Comparison of ENCODE assay signal across 23 mouse cellular contexts in genomic region chr3:149261764-149262163, GRCm38 (mm10).
DNase-seq lines count a peak whose midpoint lies in the region; ATAC-seq and TF ChIP-seq lines count a peak whose summit lies in the region.
"Had no signal": no experiment of that assay in that cellular context is flagged by ENCODE, and none has a peak within 500 bp of the region (broad histone marks: within the 10 kb centered on the region; RNA-seq: fewer than 3 reads in every experiment).

No protein-coding gene starts in this region.

- no peak for TF ChIP-seq RAD21 in MEL (IDR thresholded peaks at IDR 0.05; ENCODE audit: low read depth, low read length)

- no peaks in the 10 kb centered on the region for H3K36me3 ChIP-seq in heart, postnatal 0 days (replicated peaks; ENCODE audit: control insufficient read depth, insufficient read depth, low read length)
- peaks cover 0 to 4% of the 10 kb centered on the region in 2 experiments; a peak in 2 of 4 replicates for H3K36me3 ChIP-seq in MEL (ENCODE audit: control insufficient read depth in 1 of 2, insufficient read depth in 2 of 2, low read length in 2 of 2)
- no peaks in the 10 kb centered on the region for H3K36me3 ChIP-seq in splenic B cell, adult 2 months (ENCODE audit: control insufficient read depth, insufficient read depth, low read length, poor library complexity, severe bottlenecking)
- H3K36me3 ChIP-seq: liver, embryonic 12.5 days; midbrain, embryonic 13.5 days had no signal

- H3K27ac ChIP-seq in heart, postnatal 0 days (ENCODE audit: low read depth) = peak overlapping the region; percentile 65
- H3K27ac ChIP-seq in MEL (ENCODE audit: control insufficient read depth, low read depth, low read length) = no peak overlapping the region
- H3K27ac ChIP-seq: kidney, postnatal 0 days; liver, embryonic 12.5 days; midbrain, embryonic 13.5 days had no signal

- H3K79me2 ChIP-seq in MEL (ENCODE audit: control insufficient read depth, insufficient read depth, low read length, poor library complexity) = no peaks in the 10 kb centered on the region

- H3K4me2 ChIP-seq in heart, postnatal 0 days (ENCODE audit: low read depth, low read length) = no peak overlapping the region
- H3K4me2 ChIP-seq: liver, embryonic 12.5 days; midbrain, embryonic 13.5 days had no signal

- no peak for TF ChIP-seq POLR2A in MEL (IDR thresholded peaks at IDR 0.05; ENCODE audit: control insufficient read depth in 1 of 2, insufficient read depth in 1 of 2, low read depth in 1 of 2, low read length in 2 of 2, poor library complexity in 1 of 2)

- no peaks in the 10 kb centered on the region for H3K9me3 ChIP-seq in heart, postnatal 0 days (replicated peaks; ENCODE audit: control insufficient read depth, low read length)
- no peaks in the 10 kb centered on the region for H3K9me3 ChIP-seq in MEL (replicated peaks; ENCODE audit: insufficient read depth, low read length)
- H3K9me3 ChIP-seq: liver, embryonic 12.5 days; midbrain, embryonic 13.5 days had no signal

- H3K4me3 ChIP-seq in heart, postnatal 0 days (ENCODE audit: low read depth, low read length) = no peak overlapping the region
- no peak overlapping the region for H3K4me3 ChIP-seq in MEL (ENCODE audit: control insufficient read depth in 1 of 2, insufficient read depth in 1 of 2, low read depth in 2 of 2, low read length in 2 of 2)
- H3K4me3 ChIP-seq: liver, embryonic 12.5 days; midbrain, embryonic 13.5 days had no signal

- no peak for TF ChIP-seq CTCF in heart, postnatal 0 days (IDR thresholded peaks at IDR 0.05; ENCODE audit: low read depth)
- TF ChIP-seq CTCF in MEL (IDR thresholded peaks at IDR 0.05 in 2 of 3, conservative IDR thresholded peaks at IDR 0.05 in 1 of 3; ENCODE audit: control insufficient read depth in 1 of 3, insufficient read depth in 1 of 3, low read depth in 2 of 3, low read length in 3 of 3, poor library complexity in 1 of 3, severe bottlenecking in 1 of 3) = no peak

- no peak for TF ChIP-seq EP300 in heart, postnatal 0 days (IDR thresholded peaks at IDR 0.05; ENCODE audit: low read depth)
- peak; percentile 29; a peak in 2 of 4 replicates for TF ChIP-seq EP300 in MEL (IDR thresholded peaks at IDR 0.05; ENCODE audit: low read depth in 1 of 2, low read length in 2 of 2)

- intact Hi-C loops in heart, postnatal 36 days (cut with DNase I) = loop anchor here (2.0 kb wide), 1 partner anchor 69 kb away; no protein-coding TSS in a partner anchor

- H3K27me3 ChIP-seq in heart, postnatal 0 days (ENCODE audit: control insufficient read depth, insufficient read depth, low read length) = no peaks in the 10 kb centered on the region
- no peaks in the 10 kb centered on the region for H3K27me3 ChIP-seq in MEL (ENCODE audit: control insufficient read depth in 1 of 2, insufficient read depth in 2 of 2, low read length in 2 of 2)
- no peaks in the 10 kb centered on the region for H3K27me3 ChIP-seq in splenic B cell, adult 2 months (ENCODE audit: control insufficient read depth, insufficient read depth, low read length, poor library complexity, severe bottlenecking)
- H3K27me3 ChIP-seq: liver, embryonic 12.5 days; midbrain, embryonic 13.5 days; Patski had no signal

- DNase-seq in heart, postnatal 0 days (ENCODE audit: low spot score) = no peak
- DNase-seq in heart, postnatal 36 days = no peak
- peak; percentile 49 for DNase-seq in MEL (ENCODE audit: low read depth, low spot score)
- peak; percentile 16 for DNase-seq in splenic B cell, adult 2 months (ENCODE audit: low read depth, low spot score)
- no peak for DNase-seq in urinary bladder, adult 2 months (ENCODE audit: low spot score)
- no peak for DNase-seq in urinary bladder, postnatal 25 days (ENCODE audit: low spot score)
- DNase-seq: adrenal gland, postnatal 25 days; B cell, adult 2 months; cerebellum, adult 2 months; cerebellum, postnatal 25 days; gastrocnemius, postnatal 25 days; kidney, postnatal 4 days; left cerebral cortex, postnatal 4 days; liver, postnatal 0 days; lung, postnatal 14 days; thymus, postnatal 4 days had no signal

- no peak overlapping the region for H3K9ac ChIP-seq in heart, postnatal 0 days (replicated peaks; ENCODE audit: low read depth, low read length)
- no peak overlapping the region for H3K9ac ChIP-seq in MEL (ENCODE audit: control insufficient read depth, low read depth, low read length, poor library complexity, severe bottlenecking)
- H3K9ac ChIP-seq: liver, embryonic 12.5 days; liver, postnatal 0 days; midbrain, embryonic 13.5 days had no signal

- ATAC-seq in heart, postnatal 0 days (ENCODE audit: insufficient read depth, low read depth) = no peak
- peak; percentile 97 for ATAC-seq in granulocyte monocyte progenitor cell, adult 5-6 weeks (replicated peaks; ENCODE audit: poor library complexity, severe bottlenecking)
- ATAC-seq: forebrain, embryonic 14.5 days; hindbrain, embryonic 16.5 days; liver, embryonic 12.5 days; liver, postnatal 0 days; midbrain, embryonic 13.5 days; Patski had no signal

- WGBS in heart, postnatal 0 days = 93% methylated on average over 6 of the region's 6 CpGs

- peaks cover 21% of the 10 kb centered on the region for H3K4me1 ChIP-seq in heart, postnatal 0 days (ENCODE audit: control insufficient read depth, insufficient read depth)
- H3K4me1 ChIP-seq in MEL (ENCODE audit: control insufficient read depth in 1 of 2, insufficient read depth in 2 of 2, low read length in 2 of 2) = no peaks in the 10 kb centered on the region
- H3K4me1 ChIP-seq: liver, embryonic 12.5 days had no signal

TF ChIP-seq in MEL, 35 proteins besides CTCF, POLR2A, EP300 and RAD21:
- TF ChIP-seq ZMIZ1 (IDR thresholded peaks at IDR 0.05; ENCODE audit: low read depth, low read length) = no peak
- no peak for TF ChIP-seq ELF1 (IDR thresholded peaks at IDR 0.05; ENCODE audit: low read depth, low read length)
- TF ChIP-seq HCFC1 (IDR thresholded peaks at IDR 0.05; ENCODE audit: low read depth, low read length) = no peak
- TF ChIP-seq BHLHE40 (IDR thresholded peaks at IDR 0.05; ENCODE audit: borderline replicate concordance, low read depth, low read length) = no peak
- no peak for TF ChIP-seq USF2 (IDR thresholded peaks at IDR 0.05; ENCODE audit: borderline replicate concordance in 1 of 2, insufficient read depth in 1 of 2, low read depth in 1 of 2, low read length in 2 of 2)
- TF ChIP-seq MXI1 (IDR thresholded peaks at IDR 0.05; ENCODE audit: low read depth, low read length) = no peak
- TF ChIP-seq MAZ (IDR thresholded peaks at IDR 0.05; ENCODE audit: low read depth, low read length) = no peak
- no peak for TF ChIP-seq USF1 (IDR thresholded peaks at IDR 0.05; ENCODE audit: low read depth, low read length)
- TF ChIP-seq CHD1 (IDR thresholded peaks at IDR 0.05; ENCODE audit: low read depth, low read length) = no peak
- no peak for TF ChIP-seq ETS1 (IDR thresholded peaks at IDR 0.05; ENCODE audit: low read depth, low read length)
- no peak for TF ChIP-seq SIN3A (IDR thresholded peaks at IDR 0.05; ENCODE audit: low read length)
- no peak for TF ChIP-seq JUND (IDR thresholded peaks at IDR 0.05; ENCODE audit: low read depth, low read length)
- TF ChIP-seq MYB (IDR thresholded peaks at IDR 0.05; ENCODE audit: low read depth, low read length) = no peak

Comparison
In these comparisons a context has a peak if more than half of its experiments do, and no peak if none do; other contexts are left out.
1. DNase-seq: peak in MEL (single experiment) and splenic B cell, adult 2 months (single experiment); none in heart, postnatal 0 days (single experiment), heart, postnatal 36 days (0 of 2), urinary bladder, adult 2 months (single experiment) and urinary bladder, postnatal 25 days (single experiment).